Mouse (Mus musculus): Measurements from ENCODE around the gene Twnk. TPM values are rescaled to one million over a fixed set of nuclear protein-coding genes. Genes with fewer than 3 reads are reported as not detected.
"Not testable (repeated sequence)": the region's sequence is repeated elsewhere in the genome, so short reads cannot be mapped to it uniquely, and the experiment has no call there.

Twnk gene
- total RNA-seq, 2 experiments from 2014 or later: 12.9 to 14.8 TPM

DNA sequence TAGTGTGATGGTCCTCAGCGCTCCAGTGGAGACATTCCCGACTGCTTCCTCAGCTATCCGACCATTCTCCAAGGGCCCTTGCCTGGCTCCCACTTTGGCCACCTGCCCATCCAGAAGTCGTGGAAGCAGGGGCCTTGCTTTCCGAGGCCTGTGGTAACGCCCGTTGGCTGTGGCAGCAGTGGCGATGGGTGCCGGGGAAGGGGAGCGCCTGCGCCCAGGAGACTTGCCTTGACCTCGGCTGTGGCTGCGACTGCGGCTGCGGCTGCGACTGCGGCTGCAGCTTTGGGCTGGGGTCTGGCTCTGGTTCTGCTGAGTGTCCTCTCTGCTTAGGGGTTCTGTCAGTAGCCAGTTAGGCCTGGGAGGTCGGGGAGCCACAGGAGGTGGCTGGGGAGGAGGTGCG lies 23.3 kb downstream of the Twnk start:
- intact Hi-C loops (cut with DNase I): no loop called here
- DNase-seq (ENCODE audit: extremely low spot score in 1 of 2, low spot score in 2 of 2): no peak
- Histone ChIP-seq H3K4me3 (no peak overlapping the region), H3K27ac (peak overlapping the region; percentile 50)
- no peak for TF ChIP-seq CTCF (IDR thresholded peaks at IDR 0.05)

DNA sequence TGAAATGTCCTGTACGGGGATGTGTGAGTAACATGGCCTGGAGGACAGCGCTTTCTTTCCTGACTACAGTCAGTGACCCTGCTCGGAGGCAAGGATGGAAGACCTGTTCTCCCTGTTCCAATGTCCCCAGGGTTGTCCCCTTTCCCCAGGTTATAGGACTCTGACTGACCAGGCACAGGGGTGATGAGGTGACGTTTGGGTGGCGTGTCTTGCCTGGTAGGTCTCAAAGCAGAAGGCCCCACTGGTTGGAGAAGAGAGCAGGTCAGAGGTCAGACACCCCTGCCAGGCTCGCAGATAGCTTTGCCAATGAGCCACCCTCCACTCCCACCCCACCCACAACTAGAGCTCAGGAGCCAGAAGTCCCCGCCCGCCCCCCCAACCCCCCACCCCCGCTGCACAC lies 24.1 kb downstream of the Twnk start:
- Histone ChIP-seq H3K4me3 (no peak overlapping the region), H3K27ac (no peak overlapping the region)
- intact Hi-C loops (cut with DNase I): no loop called here
- no peak for DNase-seq (ENCODE audit: extremely low spot score in 1 of 2, low spot score in 2 of 2)
- no peak for TF ChIP-seq CTCF (IDR thresholded peaks at IDR 0.05)

DNA sequence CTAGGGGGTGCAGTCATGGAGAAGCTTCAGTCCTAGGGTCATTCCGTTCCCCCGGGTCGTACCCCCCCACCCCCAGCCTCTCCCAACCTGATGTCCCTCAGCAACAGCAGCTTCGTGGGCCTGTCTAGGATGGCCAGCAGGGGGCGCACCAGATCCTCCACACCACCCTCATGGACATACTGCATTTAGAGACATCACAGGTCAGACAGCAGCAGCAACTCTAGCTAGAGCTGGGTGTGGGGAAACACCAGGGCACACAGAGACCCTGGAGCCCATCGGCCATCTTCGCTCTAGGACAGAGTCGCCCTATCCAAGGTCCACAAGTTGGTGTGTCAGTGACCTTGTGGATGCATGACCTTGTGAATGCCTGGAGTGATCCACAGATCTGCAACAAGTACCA lies 24.6 kb downstream of the Twnk start:
- DNase-seq (ENCODE audit: extremely low spot score in 1 of 2, low spot score in 2 of 2): peak in 1 of 2 experiments; percentile 62
- H3K27ac ChIP-seq: peak overlapping the region; percentile 55
- TF ChIP-seq CTCF (IDR thresholded peaks at IDR 0.05): peak; percentile 70
- intact Hi-C loops (cut with DNase I): no loop called here
- H3K4me3 ChIP-seq: no peak overlapping the region

DNA sequence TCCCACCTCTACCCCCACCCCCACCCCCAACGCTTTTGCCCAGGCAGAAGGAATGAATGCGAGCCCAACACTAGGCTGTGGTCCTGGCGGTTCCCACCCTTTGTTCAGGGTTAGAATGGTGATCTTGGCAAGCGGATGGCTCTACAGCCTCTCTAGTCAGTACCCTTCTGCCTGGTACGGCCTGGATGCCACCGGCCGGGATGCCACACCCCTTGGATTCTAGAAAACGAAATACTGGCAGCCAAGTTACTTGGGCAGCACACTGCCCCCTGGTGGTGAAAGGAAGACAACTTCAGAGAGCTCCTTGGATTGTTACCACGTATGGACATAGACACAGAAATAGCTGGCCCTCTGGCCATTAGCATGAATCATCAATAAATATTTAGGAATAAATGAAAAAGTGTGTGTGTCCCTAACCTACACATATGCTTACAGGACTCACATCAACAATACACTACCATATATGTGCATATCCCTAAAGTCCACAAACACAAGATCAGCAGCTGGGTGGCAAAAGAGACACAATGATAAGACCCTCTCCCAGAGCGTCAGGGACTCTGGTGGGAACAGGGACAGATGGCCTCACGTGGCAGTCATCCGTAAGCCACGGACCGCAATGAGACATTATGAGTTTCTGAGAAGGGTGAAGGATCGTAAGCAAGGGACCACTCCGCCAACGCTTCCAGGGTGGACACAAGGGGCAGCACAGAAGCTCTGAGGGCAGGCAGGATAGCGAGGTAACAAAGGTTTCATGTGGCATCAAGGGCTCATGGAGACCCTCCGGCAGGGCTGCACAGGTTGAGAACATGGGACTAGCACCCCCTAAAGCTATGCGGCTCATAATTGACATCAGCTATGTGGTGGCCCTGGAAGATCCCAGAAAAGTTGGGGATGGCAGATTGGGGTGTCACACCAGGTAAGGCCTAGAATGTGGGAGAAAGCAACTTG lies 25.6 kb downstream of the Twnk start:
- peak; percentile 87 for TF ChIP-seq CTCF (IDR thresholded peaks at IDR 0.05)
- no peak overlapping the region for H3K4me3 ChIP-seq
- no peak overlapping the region; the same call in 1 of the 2 replicates for H3K27ac ChIP-seq
- intact Hi-C loops (cut with DNase I): loop anchor here (1.0 kb wide), 2 partner anchors 15 to 19 kb away; no protein-coding TSS in a partner anchor
- peak; percentile 75 to 78 for DNase-seq (ENCODE audit: extremely low spot score in 1 of 2, low spot score in 2 of 2)

DNA sequence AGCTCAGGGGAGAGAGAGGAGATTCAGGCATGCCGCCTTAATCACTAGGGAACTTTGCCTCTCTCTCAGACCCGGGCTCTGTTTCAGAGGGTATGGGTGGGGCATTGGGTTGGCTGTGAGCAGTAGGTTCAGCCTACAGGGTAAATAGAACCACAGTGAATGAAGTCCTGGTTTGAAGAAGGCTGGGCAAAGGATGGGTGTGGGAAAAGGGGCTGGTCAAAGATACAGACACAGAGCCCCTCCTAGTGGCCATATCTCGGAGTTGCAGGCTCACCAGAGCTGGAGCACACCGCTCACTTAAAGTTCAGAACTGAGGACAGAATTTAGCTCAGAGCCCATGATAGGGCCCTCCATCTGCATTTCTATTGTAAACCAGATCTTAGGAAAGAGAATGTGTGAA lies 26.3 kb downstream of the Twnk start:
- intact Hi-C loops (cut with DNase I): loop anchor here (1.0 kb wide), 2 partner anchors 15 to 19 kb away; no protein-coding TSS in a partner anchor

DNA sequence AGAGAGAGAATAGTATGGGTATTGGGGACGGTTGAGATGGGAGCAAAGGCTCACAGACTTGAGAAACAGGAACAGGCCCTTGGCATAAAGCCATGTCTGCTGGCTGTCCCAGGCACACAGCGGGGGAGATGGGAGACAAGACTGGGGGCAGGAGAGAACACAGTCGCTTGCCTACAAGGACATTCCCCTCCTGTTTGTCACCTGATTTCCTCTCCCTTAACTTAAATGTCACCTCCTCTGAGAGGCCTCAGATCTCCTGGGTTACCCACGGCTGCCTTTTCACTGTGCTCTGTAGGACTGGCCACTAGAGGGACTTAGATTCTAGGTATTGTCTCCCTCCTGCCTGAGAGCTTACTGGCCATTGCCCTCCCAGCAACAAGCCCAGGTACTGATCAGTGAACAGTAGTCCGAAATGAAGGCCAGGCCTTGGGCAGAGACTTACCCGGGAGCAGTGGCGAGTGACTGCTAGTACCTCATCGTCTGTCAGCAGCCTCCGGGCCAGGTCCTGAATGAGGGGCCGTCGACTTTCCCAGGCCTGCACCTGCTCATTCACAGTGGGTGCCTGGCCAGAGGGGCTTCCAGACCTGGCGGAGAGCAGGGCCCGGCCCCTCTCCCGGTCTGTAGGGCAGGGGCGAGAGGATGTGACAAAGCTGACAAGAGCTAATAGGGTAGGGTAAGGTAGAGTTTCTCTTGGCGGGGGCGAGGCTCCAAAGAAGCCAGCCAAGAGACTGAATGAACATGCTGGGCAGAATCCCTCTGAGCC lies 27.3 kb downstream of the Twnk start:
- no peak overlapping the region for H3K27ac ChIP-seq
- no peak for DNase-seq (ENCODE audit: extremely low spot score in 1 of 2, low spot score in 2 of 2)
- no peak overlapping the region for H3K4me3 ChIP-seq
- peak; percentile 43 for TF ChIP-seq CTCF (IDR thresholded peaks at IDR 0.05)
- intact Hi-C loops (cut with DNase I): no loop called here

More for the DNA sequence above, 26.3 kb downstream of the Twnk start:
- H3K27ac ChIP-seq: no peak overlapping the region
- no peak overlapping the region for H3K4me3 ChIP-seq
- DNase-seq (ENCODE audit: extremely low spot score in 1 of 2, low spot score in 2 of 2): peak; percentile 67 to 74
- TF ChIP-seq CTCF (IDR thresholded peaks at IDR 0.05): peak; percentile 89

DNA sequence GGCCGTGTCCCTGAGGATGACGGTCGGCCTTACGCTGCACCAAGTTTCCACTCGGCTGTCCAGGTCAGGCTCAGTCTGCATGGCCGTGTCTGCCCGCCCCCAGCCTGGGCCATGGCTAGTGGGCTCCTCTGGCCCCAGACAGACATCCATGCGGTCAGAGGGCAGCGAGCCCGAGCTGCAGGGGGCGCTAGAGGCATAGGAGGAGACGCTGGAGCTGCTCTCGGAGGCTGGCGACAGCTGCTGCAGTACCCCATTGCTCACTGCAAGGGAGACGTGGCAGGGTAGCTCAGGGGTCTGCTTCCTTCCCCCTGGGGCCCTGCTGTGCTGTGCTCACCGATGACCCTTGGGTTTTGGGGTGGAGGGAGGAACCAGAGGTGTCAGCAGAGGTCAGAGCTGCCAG lies 31.4 kb downstream of the Twnk start:
- no peak overlapping the region for H3K4me3 ChIP-seq
- H3K27ac ChIP-seq: no peak overlapping the region
- TF ChIP-seq CTCF (IDR thresholded peaks at IDR 0.05): peak; percentile 52
- intact Hi-C loops (cut with DNase I): no loop called here
- no peak for DNase-seq (ENCODE audit: extremely low spot score in 1 of 2, low spot score in 2 of 2)

DNA sequence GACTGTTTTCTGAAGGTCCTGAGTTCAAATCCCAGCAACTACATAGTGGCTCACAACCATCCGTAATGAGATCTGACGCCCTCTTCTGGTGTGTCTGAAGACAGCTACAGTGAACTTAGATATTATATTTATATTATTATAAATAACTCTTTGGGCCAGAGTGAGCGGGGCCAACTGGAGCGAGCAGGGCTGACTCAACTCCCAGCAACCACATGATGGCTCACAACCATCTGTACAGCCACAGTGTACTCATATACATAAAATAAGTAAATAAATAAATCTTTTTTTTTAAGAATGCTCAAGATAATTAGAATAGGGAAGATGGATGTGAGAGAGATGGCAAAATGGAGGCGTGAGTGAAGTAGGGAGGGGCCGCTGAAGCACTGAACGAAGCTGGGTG lies 32.7 kb downstream of the Twnk start:
- DNase-seq (ENCODE audit: extremely low spot score in 1 of 2, low spot score in 2 of 2); intact Hi-C loops (cut with DNase I); H3K4me3 ChIP-seq: not testable (repeated sequence)

DNA sequence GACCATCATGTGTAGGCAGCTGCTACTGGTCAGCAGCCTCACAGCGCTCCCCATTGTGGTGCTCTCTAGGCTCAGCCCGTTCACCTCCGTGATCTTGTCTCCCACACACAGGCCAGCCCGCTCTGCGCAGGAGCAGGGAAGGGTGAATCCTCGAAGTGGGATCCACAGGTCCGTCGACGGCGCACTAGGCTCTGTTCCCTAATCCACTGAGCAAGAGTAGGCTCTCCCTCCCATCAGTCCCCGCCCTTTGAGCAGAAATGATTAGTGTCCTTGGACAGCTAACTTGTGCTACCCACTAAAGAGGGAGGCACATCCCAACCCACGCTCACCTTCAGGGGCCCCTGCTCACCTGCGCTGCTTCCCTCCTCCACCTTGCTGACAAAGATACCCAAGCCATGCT lies 34.8 kb downstream of the Twnk start:
- intact Hi-C loops (cut with DNase I): no loop called here
- no peak for TF ChIP-seq CTCF (IDR thresholded peaks at IDR 0.05)
- Histone ChIP-seq H3K4me3 (no peak overlapping the region), H3K27ac (no peak overlapping the region)
- no peak for DNase-seq (ENCODE audit: extremely low spot score in 1 of 2, low spot score in 2 of 2)

More for the DNA sequence above, 32.7 kb downstream of the Twnk start:
- not testable (repeated sequence) for H3K27ac ChIP-seq

DNA sequence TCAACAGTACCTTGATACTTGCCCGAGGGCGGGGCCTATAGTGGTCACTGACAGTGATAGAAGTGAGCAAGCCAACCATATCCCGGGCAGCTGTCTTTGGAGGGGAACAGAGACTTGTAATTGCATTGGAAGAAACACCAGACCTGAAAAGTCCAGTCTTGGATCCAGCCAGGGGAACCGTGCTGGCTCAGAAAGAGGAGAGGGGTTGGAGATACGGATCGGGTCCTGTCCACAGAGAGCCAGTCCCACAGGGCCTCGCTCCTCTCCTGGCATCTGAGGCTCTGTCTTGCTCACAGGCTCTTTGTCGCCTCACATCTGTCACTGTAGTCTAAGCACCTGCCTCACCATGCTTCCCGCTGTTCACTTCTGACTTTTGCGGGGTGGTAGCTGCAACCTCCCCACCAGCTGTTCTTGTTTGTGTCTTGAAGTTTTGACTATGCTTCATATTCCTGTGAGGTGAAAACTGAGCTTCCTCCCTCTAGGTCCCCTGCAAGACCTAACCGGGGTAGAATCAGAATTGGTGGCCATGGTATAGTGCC lies 39.0 kb downstream of the Twnk start:
- Histone ChIP-seq H3K27ac (no peak overlapping the region), H3K4me3 (no peak overlapping the region)
- DNase-seq (ENCODE audit: extremely low spot score in 1 of 2, low spot score in 2 of 2): no peak
- TF ChIP-seq CTCF (IDR thresholded peaks at IDR 0.05): no peak
- intact Hi-C loops (cut with DNase I): no loop called here

DNA sequence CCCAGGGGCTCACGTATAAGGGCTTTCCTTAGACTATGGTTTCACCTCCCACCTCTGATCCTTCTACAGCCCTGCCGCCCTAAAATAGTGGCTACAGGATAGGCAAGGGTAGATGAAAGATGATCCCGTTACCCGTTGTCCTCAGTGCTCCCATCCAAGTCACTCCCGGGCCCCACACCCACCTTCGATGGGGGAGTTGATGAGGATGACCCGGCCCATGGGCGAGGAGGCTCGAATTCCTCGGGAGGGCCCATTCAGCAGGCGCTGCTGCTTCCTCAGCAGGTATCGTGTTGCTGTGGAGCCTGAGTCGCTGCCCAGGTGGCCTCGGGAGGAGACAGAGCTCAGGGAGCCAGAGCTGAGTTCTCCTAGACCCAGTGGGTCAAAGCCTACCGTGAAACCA lies 39.8 kb downstream of the Twnk start:
- intact Hi-C loops (cut with DNase I): no loop called here

DNA sequence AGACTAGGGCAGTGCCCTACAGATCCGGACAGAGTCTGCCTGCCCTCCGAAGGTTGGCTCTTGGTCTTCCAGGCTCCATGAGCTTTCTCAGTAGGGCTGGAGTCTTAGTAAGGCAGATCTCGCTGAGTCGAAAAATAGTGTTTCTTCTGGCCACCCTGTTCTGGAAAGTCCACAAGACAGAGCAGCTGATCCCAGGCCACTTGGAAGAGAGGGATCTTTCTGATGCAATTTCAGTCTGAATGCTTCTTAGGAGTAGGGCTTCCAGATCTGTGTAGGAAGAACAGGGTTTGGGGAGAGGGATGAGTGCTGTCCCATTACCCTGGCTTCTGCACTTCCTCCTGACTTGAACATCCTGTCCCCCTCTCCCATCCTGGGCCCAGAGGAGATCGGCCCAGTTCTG lies 40.2 kb downstream of the Twnk start, which contains the start of gene Pdzd7:
Gene Pdzd7 (minus strand): TSS at position 67 of the 400 bp plus-strand sequence.
- TF ChIP-seq CTCF (IDR thresholded peaks at IDR 0.05): no peak
- Histone ChIP-seq H3K27ac (peak within 1 kb of the TSS; percentile 98), H3K4me3 (peak within 1 kb of the TSS; percentile 62)
- no peak for DNase-seq (ENCODE audit: extremely low spot score in 1 of 2, low spot score in 2 of 2)
- intact Hi-C loops (cut with DNase I): no loop called here

More for the DNA sequence above, 39.8 kb downstream of the Twnk start:
- no peak for DNase-seq (ENCODE audit: extremely low spot score in 1 of 2, low spot score in 2 of 2)
- H3K27ac ChIP-seq: no peak overlapping the region
- TF ChIP-seq CTCF (IDR thresholded peaks at IDR 0.05): no peak
- no peak overlapping the region for H3K4me3 ChIP-seq

Measured in left cerebral cortex, adult 2 months (tissue).